Mouse (Mus musculus) neural tube, embryonic 12.5 days (tissue): ENCODE results near the gene Ahcyl2. TPM values are rescaled to one million over a fixed set of nuclear protein-coding genes. Genes with fewer than 3 reads are reported as not detected.

Source experiments
- ATAC-seq: fragments of 200-750 bp; cut with Nextera tagmentation; 2 replicates; pipeline ENCODE4 v1.8.0; 2017; ENCODE audit warnings: low read depth, mild to moderate bottlenecking, moderate TSS enrichment, moderate library complexity; ENCODE audit not compliant: low FRiP score
- H3K27ac ChIP-seq: fragments of 300-500 bp; sonication (generic); 2 replicates; pipeline ENCODE4 v1.5.1; 2016
- H3K27me3 ChIP-seq: fragments of 300-500 bp; sonication (generic); replicated peaks from 2 replicates; pipeline ENCODE4 v1.6.1; 2016; ENCODE audit warnings: mild to moderate bottlenecking
- H3K36me3 ChIP-seq: fragments of 300-500 bp; sonication (generic); 2 replicates; pipeline ENCODE4 v1.6.1; 2016; ENCODE audit warnings: mild to moderate bottlenecking
- H3K4me1 ChIP-seq: fragments of 300-500 bp; sonication (generic); 2 replicates; pipeline ENCODE4 v1.6.1; 2016
- H3K4me2 ChIP-seq: fragments of 300-500 bp; sonication (generic); replicated peaks from 2 replicates; pipeline ENCODE4 v1.6.1; 2016; ENCODE audit warnings: mild to moderate bottlenecking
- H3K4me3 ChIP-seq: fragments of 300-500 bp; sonication (generic); 2 replicates; pipeline ENCODE4 v1.5.1; 2016
- H3K9ac ChIP-seq: fragments of 300-500 bp; sonication (generic); 2 replicates; pipeline ENCODE4 v1.6.1; 2016; ENCODE audit warnings: mild to moderate bottlenecking
- H3K9me3 ChIP-seq: fragments of 300-500 bp; sonication (generic); 2 replicates; pipeline ENCODE4 v1.6.1; 2016; ENCODE audit warnings: mild to moderate bottlenecking
- WGBS: fragments of 180-500 bp; shearing (Covaris S2); methylation state at CpG from one replicate; pipeline ENCODE4 v1.1.7; 2016; 5-methylcytosine and 5-hydroxymethylcytosine counted together
- polyA plus RNA-seq: library from polyadenylated mRNA; unstranded; fragments of >200 nt; fragmentation: Nextera tagmentation; extraction: Ambion mirVana; gene quantifications from 2 replicates; pipeline ENCODE4 v1.2.1, GENCODE M21; 2016

Gene Ahcyl2
- polyA plus RNA-seq, 1 experiment from 2014 or later = 18.0 TPM

GRCm38 (mm10) chr6:29827291-29828242 is 59.8 kb downstream of the Ahcyl2 start:
- no peak overlapping the region for H3K27ac ChIP-seq
- 88% methylated on average over 5 of the region's 5 CpGs for WGBS
- no peak overlapping the region for H3K9ac ChIP-seq
- ATAC-seq = no peak
- no peaks in the 10 kb centered on the region for H3K9me3 ChIP-seq
- H3K4me2 ChIP-seq = no peak overlapping the region
- H3K27me3 ChIP-seq = no peaks in the 10 kb centered on the region
- H3K36me3 ChIP-seq = no peaks in the 10 kb centered on the region
- no peak overlapping the region for H3K4me3 ChIP-seq
- no peaks in the 10 kb centered on the region for H3K4me1 ChIP-seq

GRCm38 (mm10) chr6:29828574-29829234 is 60.9 kb downstream of the Ahcyl2 start:
- WGBS = 93% methylated on average over 3 of the region's 3 CpGs
- no peaks in the 10 kb centered on the region for H3K36me3 ChIP-seq

GRCm38 (mm10) chr6:29832356-29832755 is 64.5 kb downstream of the Ahcyl2 start:
- no peak for ATAC-seq
- WGBS = 82% methylated on average over 4 of the region's 4 CpGs
- no peaks in the 10 kb centered on the region for H3K4me1 ChIP-seq

More at GRCm38 (mm10) chr6:29828574-29829234, 60.9 kb downstream of the Ahcyl2 start:
- no peak for ATAC-seq
- no peaks in the 10 kb centered on the region for H3K9me3 ChIP-seq
- H3K4me3 ChIP-seq = no peak overlapping the region
- H3K9ac ChIP-seq = no peak overlapping the region
- H3K4me1 ChIP-seq = no peaks in the 10 kb centered on the region
- H3K4me2 ChIP-seq = no peak overlapping the region
- no peaks in the 10 kb centered on the region for H3K27me3 ChIP-seq
- H3K27ac ChIP-seq = no peak overlapping the region

GRCm38 (mm10) chr6:29833117-29833516 is 65.3 kb downstream of the Ahcyl2 start:
- Histone ChIP-seq H3K27ac (no peak overlapping the region), H3K4me1 (no peaks in the 10 kb centered on the region), H3K9me3 (no peaks in the 10 kb centered on the region), H3K36me3 (no peaks in the 10 kb centered on the region), H3K9ac (no peak overlapping the region), H3K4me2 (no peak overlapping the region), H3K27me3 (no peaks in the 10 kb centered on the region), H3K4me3 (no peak overlapping the region)
- 87% methylated on average over 4 of the region's 4 CpGs for WGBS
- no peak for ATAC-seq

More at GRCm38 (mm10) chr6:29832356-29832755, 64.5 kb downstream of the Ahcyl2 start:
- no peak overlapping the region for H3K27ac ChIP-seq
- H3K4me3 ChIP-seq = no peak overlapping the region
- H3K9ac ChIP-seq = no peak overlapping the region
- H3K36me3 ChIP-seq = no peaks in the 10 kb centered on the region
- H3K4me2 ChIP-seq = no peak overlapping the region
- no peaks in the 10 kb centered on the region for H3K27me3 ChIP-seq
- no peaks in the 10 kb centered on the region for H3K9me3 ChIP-seq

- no peak overlapping the region for H3K27ac ChIP-seq
- no peak overlapping the region for H3K4me3 ChIP-seq
- H3K4me1 ChIP-seq = no peaks in the 10 kb centered on the region
- H3K9ac ChIP-seq = no peak overlapping the region
- no peak overlapping the region for H3K4me2 ChIP-seq
- no peaks in the 10 kb centered on the region for H3K36me3 ChIP-seq
- H3K9me3 ChIP-seq = no peaks in the 10 kb centered on the region
- no peak for ATAC-seq
- H3K27me3 ChIP-seq = no peaks in the 10 kb centered on the region
- 77% methylated on average over 4 of the region's 4 CpGs for WGBS
These were observed 65.9 kb downstream of the Ahcyl2 start for GRCm38 (mm10) chr6:29833568-29834255.

GRCm38 (mm10) chr6:29835543-29836177 is 67.8 kb downstream of the Ahcyl2 start:
- Histone ChIP-seq H3K36me3 (no peaks in the 10 kb centered on the region), H3K9me3 (no peaks in the 10 kb centered on the region), H3K27me3 (no peaks in the 10 kb centered on the region), H3K27ac (no peak overlapping the region), H3K4me3 (no peak overlapping the region), H3K4me2 (no peak overlapping the region), H3K9ac (no peak overlapping the region), H3K4me1 (no peaks in the 10 kb centered on the region)
- WGBS = 89% methylated on average over 3 of the region's 3 CpGs
- no peak for ATAC-seq

GRCm38 (mm10) chr6:29837579-29837978 is 69.8 kb downstream of the Ahcyl2 start:
- Histone ChIP-seq H3K27me3 (no peaks in the 10 kb centered on the region), H3K4me1 (no peaks in the 10 kb centered on the region), H3K4me2 (no peak overlapping the region), H3K27ac (no peak overlapping the region), H3K9ac (no peak overlapping the region), H3K9me3 (no peaks in the 10 kb centered on the region), H3K4me3 (no peak overlapping the region), H3K36me3 (no peaks in the 10 kb centered on the region)
- ATAC-seq = no peak
- 86% methylated on average over 2 of the region's 2 CpGs for WGBS

DNA sequence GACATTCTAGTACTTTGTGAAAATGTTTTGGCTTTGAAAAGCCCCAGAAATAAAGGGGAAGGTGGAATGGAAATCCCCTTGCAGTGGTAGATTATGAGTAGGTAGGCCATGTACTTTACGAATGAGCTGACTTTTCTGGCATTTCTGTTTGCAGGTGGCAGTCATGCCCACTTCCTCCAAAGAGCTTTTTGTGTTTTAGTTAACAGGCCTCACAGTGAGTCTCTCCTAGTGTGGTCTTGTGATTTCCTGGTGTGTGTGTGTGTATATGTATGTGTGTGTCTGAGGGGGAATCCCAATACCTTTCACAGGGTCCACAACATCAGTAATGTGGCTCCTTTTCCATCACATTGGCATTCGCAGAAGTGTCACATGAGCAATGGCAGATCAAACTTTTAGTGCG is 70.7 kb downstream of the Ahcyl2 start:
- H3K36me3 ChIP-seq = no peaks in the 10 kb centered on the region
- H3K27me3 ChIP-seq = no peaks in the 10 kb centered on the region
- H3K27ac ChIP-seq = no peak overlapping the region
- no peak overlapping the region for H3K4me3 ChIP-seq
- ATAC-seq = no peak
- no peak overlapping the region for H3K4me2 ChIP-seq
- H3K9ac ChIP-seq = no peak overlapping the region
- no peaks in the 10 kb centered on the region for H3K9me3 ChIP-seq
- no peaks in the 10 kb centered on the region for H3K4me1 ChIP-seq
- WGBS = 93% methylated on average over 3 of the region's 3 CpGs

DNA sequence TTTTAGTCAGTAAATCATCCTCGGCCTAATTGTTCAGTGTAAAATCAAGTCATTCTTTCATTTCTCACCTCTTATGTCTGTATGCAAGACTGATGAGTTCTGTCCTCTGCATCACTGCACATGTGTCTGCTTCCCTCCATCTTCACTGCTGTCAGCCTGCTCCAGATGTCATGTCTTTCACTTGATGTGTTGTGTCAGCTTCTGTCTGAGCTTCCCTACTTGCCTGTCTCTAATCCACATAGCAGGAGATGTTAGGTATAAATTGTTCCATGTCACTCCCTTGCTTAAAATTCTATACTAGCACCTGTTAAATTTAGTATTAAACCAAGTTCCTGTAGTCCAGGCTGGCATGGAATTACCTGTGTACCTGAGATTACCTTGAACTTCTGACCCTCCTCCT is 72.2 kb downstream of the Ahcyl2 start:
- Histone ChIP-seq H3K9me3 (no peaks in the 10 kb centered on the region), H3K27ac (no peak overlapping the region), H3K27me3 (no peaks in the 10 kb centered on the region), H3K4me1 (no peaks in the 10 kb centered on the region), H3K4me3 (no peak overlapping the region), H3K4me2 (no peak overlapping the region), H3K36me3 (no peaks in the 10 kb centered on the region), H3K9ac (no peak overlapping the region)
- no peak for ATAC-seq
- WGBS = 95% methylated on average over 1 of the region's 1 CpGs

GRCm38 (mm10) chr6:29841461-29841860 is 73.7 kb downstream of the Ahcyl2 start:
- H3K4me3 ChIP-seq = no peak overlapping the region
- no peaks in the 10 kb centered on the region for H3K9me3 ChIP-seq
- H3K27ac ChIP-seq = no peak overlapping the region
- no peaks in the 10 kb centered on the region for H3K4me1 ChIP-seq
- no peaks in the 10 kb centered on the region for H3K27me3 ChIP-seq
- no peak overlapping the region for H3K4me2 ChIP-seq
- no peak for ATAC-seq
- H3K36me3 ChIP-seq = no peaks in the 10 kb centered on the region
- no peak overlapping the region for H3K9ac ChIP-seq
- WGBS = 97% methylated on average over 2 of the region's 2 CpGs

DNA sequence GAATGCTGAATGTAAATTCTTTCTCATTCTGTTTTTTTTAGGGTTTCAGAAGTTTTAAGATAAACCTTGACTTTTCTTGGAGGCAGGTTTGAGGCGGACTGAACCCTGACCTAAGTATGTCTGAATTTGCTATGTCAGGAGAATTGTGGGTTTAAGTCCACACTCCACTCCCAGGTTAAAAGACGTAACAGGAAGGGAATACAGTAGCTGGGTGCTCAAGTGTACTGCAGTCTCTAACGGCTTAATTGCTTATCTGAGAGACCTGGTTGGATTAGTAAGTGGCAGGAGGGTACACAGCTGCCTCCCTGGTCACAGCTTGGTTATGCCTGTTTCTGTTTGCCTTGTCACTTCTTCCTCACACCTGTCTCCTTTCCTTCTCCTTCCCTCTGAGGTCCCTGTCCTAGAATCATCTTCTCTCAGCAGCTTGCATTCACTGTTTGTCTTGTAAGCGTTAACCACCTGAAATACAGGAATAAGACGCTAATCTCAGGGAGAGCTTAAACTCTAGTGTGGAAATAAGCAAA is 79.9 kb downstream of the Ahcyl2 start:
- no peak for ATAC-seq
- H3K9ac ChIP-seq = no peak overlapping the region
- no peak overlapping the region for H3K4me3 ChIP-seq
- no peaks in the 10 kb centered on the region for H3K4me1 ChIP-seq
- no peaks in the 10 kb centered on the region for H3K27me3 ChIP-seq
- no peaks in the 10 kb centered on the region for H3K9me3 ChIP-seq
- H3K27ac ChIP-seq = no peak overlapping the region
- no peak overlapping the region for H3K4me2 ChIP-seq
- 81% methylated on average over 5 of the region's 5 CpGs for WGBS
- no peaks in the 10 kb centered on the region for H3K36me3 ChIP-seq
